Mouse (Mus musculus): ENCODE results near the gene Ranbp9.

DNA sequence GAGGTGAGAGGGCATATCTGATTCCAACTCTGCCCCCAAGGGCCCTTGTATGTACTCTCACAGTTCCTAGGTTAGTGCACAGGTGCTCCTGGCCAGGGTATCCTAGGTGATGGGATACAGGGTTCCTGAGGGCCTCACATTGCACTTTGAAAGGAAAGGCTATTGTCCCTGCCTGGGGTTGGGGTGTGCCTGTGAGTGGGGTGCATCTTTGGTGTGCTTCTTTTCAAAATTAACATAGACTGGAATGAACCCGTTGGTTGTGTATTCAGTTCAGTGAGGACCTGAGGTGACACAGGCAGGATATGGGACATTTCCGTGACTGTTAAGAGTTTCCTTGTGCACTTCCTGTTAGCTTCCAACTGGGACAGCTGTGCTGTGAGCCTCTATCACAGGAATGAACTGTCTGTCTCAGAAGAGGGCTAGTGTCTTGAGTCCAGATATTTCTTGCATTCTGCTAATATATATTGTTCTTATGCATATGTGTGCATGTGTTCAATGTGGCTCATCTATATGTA, 106.1 kb downstream of the Ranbp9 start:
- TF ChIP-seq POLR2A (IDR thresholded peaks at IDR 0.05; ENCODE audit: low read depth, low read length), result no peak
- TF ChIP-seq CTCF (IDR thresholded peaks at IDR 0.05; ENCODE audit: extremely low read depth, insufficient read length, insufficient replicate concordance, low read depth, low read length), result no peak

Measured in small intestine, adult 2 months (tissue).